Mouse (Mus musculus): ENCODE measurements at regions not wholly inside any gene's neighbourhood (a gene's known extent, or its start where the extent isn't known, plus 50 kb on each side); places are given as distances from the start of the nearest gene placed in this dataset.

- peak; percentile 24 to 35 for DNase-seq
Measured at GRCm38 (mm10) chr4:28298911-28299353, 514.0 kb upstream of the Epha7 start.

GRCm38 (mm10) chr4:28300018-28300440, 512.9 kb upstream of the Epha7 start:
- DNase-seq = peak in 1 of 2 experiments; percentile 1

- no peak for DNase-seq
Measured at GRCm38 (mm10) chr4:28301686-28302085, 511.2 kb upstream of the Epha7 start.

GRCm38 (mm10) chr4:28331036-28331435, 481.9 kb upstream of the Epha7 start:
- DNase-seq = no peak

- no peak for DNase-seq
Measured at GRCm38 (mm10) chr4:28364566-28364965, 448.4 kb upstream of the Epha7 start.

GRCm38 (mm10) chr4:28377087-28377486, 435.8 kb upstream of the Epha7 start:
- DNase-seq = peak in 1 of 2 experiments; percentile 3

- DNase-seq = no peak
Measured at GRCm38 (mm10) chr4:28378661-28379060, 434.3 kb upstream of the Epha7 start.

GRCm38 (mm10) chr4:28424341-28424740, 388.6 kb upstream of the Epha7 start:
- no peak for DNase-seq

- DNase-seq = no peak
Measured at GRCm38 (mm10) chr4:28440161-28440560, 372.8 kb upstream of the Epha7 start.

GRCm38 (mm10) chr4:28453111-28453510, 359.8 kb upstream of the Epha7 start:
- no peak for DNase-seq

GRCm38 (mm10) chr4:28456312-28456711, 356.6 kb upstream of the Epha7 start:
- no peak for DNase-seq
